31 mouse cellular contexts compared by ENCODE assay signal in the genomic region with DNA sequence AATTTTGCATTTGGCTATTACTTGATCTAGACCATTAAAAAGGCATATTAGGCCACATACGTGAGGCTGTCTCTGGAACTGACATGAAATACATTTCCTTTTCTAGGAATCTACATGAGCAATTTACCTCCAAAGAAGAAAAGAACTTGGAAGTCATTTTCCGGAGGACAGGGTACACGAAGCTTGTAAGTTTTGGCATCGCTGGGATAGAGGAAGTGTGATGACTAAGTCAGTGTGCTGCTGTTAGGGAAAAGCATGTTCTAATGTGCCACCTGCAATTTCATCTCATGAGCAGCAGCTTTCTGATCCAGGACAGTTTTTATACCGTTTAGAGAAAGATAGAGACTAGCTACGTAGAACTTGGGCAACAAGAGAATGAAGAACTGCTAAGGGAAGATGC.
"Had no signal": no experiment of that assay in that cellular context is flagged by ENCODE, and none has a peak within 500 bp of the region (broad histone marks: within the 10 kb centered on the region; RNA-seq: fewer than 3 reads in every experiment).

No protein-coding gene starts in this region.

- H3K9me3 ChIP-seq: limb, embryonic 10.5 days; limb, embryonic 12.5 days; limb, embryonic 13.5 days; limb, embryonic 15.5 days; liver, embryonic 12.5 days; liver, embryonic 13.5 days; liver, embryonic 15.5 days; lung, embryonic 15.5 days; megakaryocyte, embryonic 14.5 days; midbrain, embryonic 10.5 days; midbrain, embryonic 12.5 days; midbrain, embryonic 13.5 days; midbrain, embryonic 15.5 days; neural tube, embryonic 12.5 days had no signal

- H3K27ac ChIP-seq: limb, embryonic 10.5 days; limb, embryonic 12.5 days; limb, embryonic 13.5 days; limb, embryonic 15.5 days; liver, embryonic 13.5 days; liver, embryonic 14.5 days; liver, embryonic 15.5 days; lung, embryonic 15.5 days; macrophage; midbrain, embryonic 10.5 days; midbrain, embryonic 12.5 days; midbrain, embryonic 13.5 days; midbrain, embryonic 15.5 days; neural tube, embryonic 12.5 days had no signal

- H3K27me3 ChIP-seq: limb, embryonic 12.5 days; limb, embryonic 13.5 days; limb, embryonic 15.5 days; liver, embryonic 12.5 days; liver, embryonic 13.5 days; liver, embryonic 15.5 days; lung, embryonic 15.5 days; megakaryocyte, embryonic 14.5 days; midbrain, embryonic 12.5 days; midbrain, embryonic 13.5 days; midbrain, embryonic 15.5 days; neural tube, embryonic 12.5 days had no signal

- H3K4me1 ChIP-seq: midbrain, embryonic 10.5 days; midbrain, embryonic 12.5 days; midbrain, embryonic 13.5 days; midbrain, embryonic 15.5 days; neural tube, embryonic 12.5 days had no signal

- H3K4me3 ChIP-seq: limb, embryonic 10.5 days; limb, embryonic 12.5 days; limb, embryonic 13.5 days; limb, embryonic 15.5 days; liver, embryonic 12.5 days; liver, embryonic 13.5 days; lung, embryonic 15.5 days; megakaryocyte, embryonic 14.5 days; midbrain, embryonic 10.5 days; midbrain, embryonic 12.5 days; midbrain, embryonic 13.5 days; midbrain, embryonic 15.5 days; myocyte; neural tube, embryonic 12.5 days had no signal

- H3K36me3 ChIP-seq: limb, embryonic 10.5 days; limb, embryonic 12.5 days; limb, embryonic 13.5 days; limb, embryonic 15.5 days; liver, embryonic 12.5 days; liver, embryonic 13.5 days; liver, embryonic 15.5 days; lung, embryonic 15.5 days; midbrain, embryonic 10.5 days; midbrain, embryonic 12.5 days; midbrain, embryonic 13.5 days; midbrain, embryonic 15.5 days; neural tube, embryonic 12.5 days had no signal

- H3K9ac ChIP-seq: limb, embryonic 12.5 days; limb, embryonic 13.5 days; limb, embryonic 15.5 days; liver, embryonic 13.5 days; liver, embryonic 14.5 days; liver, embryonic 15.5 days; liver, postnatal 0 days; lung, embryonic 14.5 days; lung, embryonic 15.5 days; midbrain, embryonic 12.5 days; midbrain, embryonic 13.5 days; midbrain, embryonic 15.5 days; neural tube, embryonic 12.5 days had no signal

- H3K4me2 ChIP-seq: limb, embryonic 12.5 days; limb, embryonic 13.5 days; limb, embryonic 15.5 days; lung, embryonic 14.5 days; lung, embryonic 15.5 days; midbrain, embryonic 11.5 days; midbrain, embryonic 12.5 days; midbrain, embryonic 13.5 days; midbrain, embryonic 15.5 days; neural tube, embryonic 12.5 days had no signal

- DNase-seq: left cerebral cortex, postnatal 4 days; liver; liver, embryonic 13.5 days; liver, postnatal 0 days; lung, adult 18-20 months; lung, adult 2 months; lung, embryonic 14.5 days; lung, postnatal 10 days; lung, postnatal 14 days; lung, postnatal 36 days; lung, postnatal 4 days; midbrain, embryonic 14.5 days had no signal

- ATAC-seq: liver, embryonic 12.5 days; liver, postnatal 0 days; lung, postnatal 0 days; midbrain, embryonic 13.5 days; midbrain, embryonic 15.5 days; midbrain, embryonic 16.5 days had no signal
